Mouse (Mus musculus) limb, embryonic 14.5 days (tissue): Measurements from ENCODE around the gene Lsm2. TPM values are rescaled to one million over a fixed set of nuclear protein-coding genes. Genes with fewer than 3 reads are reported as not detected.
A peak's percentile ranks its signal among the peaks of the same experiment; 100 is the strongest.
"Not testable (repeated sequence)": the region's sequence is repeated elsewhere in the genome, so short reads cannot be mapped to it uniquely, and the experiment has no call there.

Experiments
- ATAC-seq: fragments of 200-750 bp; cut with Nextera tagmentation; 2 replicates; pipeline ENCODE4 v1.8.0; 2017; ENCODE audit warnings: low read depth, moderate number of reproducible peaks, moderate TSS enrichment; ENCODE audit not compliant: low FRiP score
- DNase-seq: peaks from one replicate; pipeline ENCODE4 v3.0.0-alpha.2; 2015; ENCODE audit warnings: low spot score
- H3K27ac ChIP-seq: fragments of 300-500 bp; sonication (generic); replicated peaks from 2 replicates; pipeline ENCODE4 v1.5.1; 2014; ENCODE audit warnings: low read depth, mild to moderate bottlenecking, low read length, moderate library complexity, mixed read lengths
- H3K27me3 ChIP-seq: fragments of 300-500 bp; sonication (generic); 2 replicates; pipeline ENCODE4 v1.6.1; 2014; ENCODE audit warnings: low read length, mixed read lengths; ENCODE audit not compliant: control insufficient read depth, insufficient read depth
- H3K36me3 ChIP-seq: fragments of 300-500 bp; sonication (generic); 2 replicates; pipeline ENCODE4 v1.6.1; 2014; ENCODE audit warnings: mild to moderate bottlenecking, low read length, moderate library complexity, mixed read lengths; ENCODE audit not compliant: control insufficient read depth, insufficient read depth
- H3K4me1 ChIP-seq: fragments of 300-500 bp; sonication (generic); 2 replicates; pipeline ENCODE4 v1.6.1; 2014; ENCODE audit warnings: antibody characterized with exemption, low read length, mixed read lengths; ENCODE audit not compliant: control insufficient read depth, insufficient read depth
- H3K4me2 ChIP-seq: fragments of 300-500 bp; sonication (generic); replicated peaks from 2 replicates; pipeline ENCODE4 v1.6.1; 2014; ENCODE audit warnings: low read depth, mild to moderate bottlenecking, low read length, moderate library complexity; ENCODE audit not compliant: severe bottlenecking
- H3K4me3 ChIP-seq: fragments of 300-500 bp; sonication (generic); replicated peaks from 2 replicates; pipeline ENCODE4 v1.5.1; 2014; ENCODE audit warnings: low read length
- H3K9ac ChIP-seq: fragments of 300-500 bp; sonication (generic); 2 replicates; pipeline ENCODE4 v1.6.1; 2014; ENCODE audit warnings: mild to moderate bottlenecking, low read depth, low read length, moderate library complexity; ENCODE audit not compliant: severe bottlenecking
- H3K9me3 ChIP-seq: fragments of 300-500 bp; sonication (generic); 2 replicates; pipeline ENCODE4 v1.6.1; 2016; ENCODE audit warnings: low read length; ENCODE audit not compliant: control insufficient read depth
- POLR2A ChIP-seq: fragments of 200-500 bp; IDR thresholded peaks from 2 replicates; pipeline ENCODE4 v1.8.0; 2012; ENCODE audit warnings: inconsistent platforms, mild to moderate bottlenecking, moderate library complexity, borderline replicate concordance; ENCODE audit not compliant: insufficient read depth, insufficient read length; ENCODE audit errors: extremely low read depth
- WGBS: fragments of 180-500 bp; shearing (Covaris S2); extraction: QIAGEN DNeasy Blood & Tissue Kit; methylation state at CpG from one replicate; pipeline ENCODE4 v1.1.7; 2014; 5-methylcytosine and 5-hydroxymethylcytosine counted together
- polyA plus RNA-seq, 2 experiments: library from polyadenylated mRNA; depleted of rRNA in 1 of 2; stranded (reverse) in 1 of 2; unstranded in 1 of 2; fragments of >200 nt; fragmentation: Nextera tagmentation in 1 of 2; extraction: Ambion mirVana in 1 of 2; gene quantifications; 2 replicates each; pipeline versions ENCODE4 v1.2.1 to v1.2.3; 2012 to 2014

Gene Lsm2
- polyA plus RNA-seq, 2 experiments: 170 to 186 TPM

DNA sequence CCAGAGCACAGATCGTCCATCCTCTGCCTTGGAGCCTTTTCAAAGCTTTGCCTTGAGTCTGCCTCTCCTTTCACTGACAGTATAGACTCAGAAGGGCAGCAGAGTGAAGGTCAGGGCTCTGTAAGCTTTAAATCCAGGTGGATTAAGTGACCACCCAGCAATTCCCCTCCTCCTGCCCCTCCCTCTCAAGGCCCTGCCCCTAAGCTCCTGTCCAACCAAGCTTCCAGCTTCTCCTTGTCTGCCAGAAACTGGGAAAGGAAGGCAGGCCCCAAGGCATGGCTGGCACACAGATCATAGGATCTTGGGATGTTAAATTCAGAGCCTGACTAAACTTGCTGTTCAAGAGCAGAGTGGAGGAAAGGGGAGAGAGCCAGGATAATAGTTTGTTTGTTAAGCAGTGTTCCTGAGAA, 17.0 kb upstream of the Lsm2 start:
- peaks cover 3% of the 10 kb centered on the region; the same call in 1 of the 2 replicates for H3K27me3 ChIP-seq
- H3K27ac ChIP-seq: no peak overlapping the region
- no peak overlapping the region for H3K4me3 ChIP-seq
- H3K4me1 ChIP-seq: no peaks in the 10 kb centered on the region; the same call in 1 of the 2 replicates
- no peaks in the 10 kb centered on the region for H3K9me3 ChIP-seq
- no peaks in the 10 kb centered on the region for H3K36me3 ChIP-seq
- DNase-seq: no peak
- no peak for TF ChIP-seq POLR2A
- H3K4me2 ChIP-seq: no peak overlapping the region
- 0 out of 2 replicates have a peak overlapping the region, but pooled peaks have one; percentile 26 for H3K9ac ChIP-seq
- no peak for ATAC-seq
- WGBS: 10% methylated on average over 1 of the region's 1 CpGs

DNA sequence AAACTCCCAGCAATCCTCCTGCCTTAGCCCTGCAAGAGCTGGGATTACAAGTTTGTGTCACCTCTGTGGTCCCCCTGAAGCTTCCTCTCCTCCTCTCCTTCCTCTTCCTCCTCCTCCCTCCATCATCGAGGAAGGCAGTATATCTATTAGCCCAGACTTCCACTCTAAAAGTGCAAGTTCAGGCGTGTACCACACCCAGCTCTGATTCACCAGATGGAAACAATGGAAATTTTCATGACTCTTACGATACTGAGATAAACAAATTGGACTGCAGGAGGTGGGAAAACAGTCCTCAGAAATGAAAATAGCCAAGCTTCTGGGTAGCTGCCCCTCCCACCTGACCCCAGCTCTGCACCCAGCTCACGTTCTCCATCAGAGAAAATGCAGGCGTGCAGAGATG, 16.0 kb upstream of the Lsm2 start:
- H3K4me3 ChIP-seq: no peak overlapping the region
- no peak overlapping the region for H3K4me2 ChIP-seq
- no peak overlapping the region for H3K9ac ChIP-seq
- WGBS: 75% methylated on average over 5 of the region's 5 CpGs
- no peaks in the 10 kb centered on the region for H3K4me1 ChIP-seq
- no peak for TF ChIP-seq POLR2A
- no peaks in the 10 kb centered on the region for H3K36me3 ChIP-seq
- peaks cover 6% of the 10 kb centered on the region; the same call in 1 of the 2 replicates for H3K27me3 ChIP-seq
- DNase-seq (no peak), ATAC-seq (no peak)
- no peaks in the 10 kb centered on the region for H3K9me3 ChIP-seq
- no peak overlapping the region for H3K27ac ChIP-seq

DNA sequence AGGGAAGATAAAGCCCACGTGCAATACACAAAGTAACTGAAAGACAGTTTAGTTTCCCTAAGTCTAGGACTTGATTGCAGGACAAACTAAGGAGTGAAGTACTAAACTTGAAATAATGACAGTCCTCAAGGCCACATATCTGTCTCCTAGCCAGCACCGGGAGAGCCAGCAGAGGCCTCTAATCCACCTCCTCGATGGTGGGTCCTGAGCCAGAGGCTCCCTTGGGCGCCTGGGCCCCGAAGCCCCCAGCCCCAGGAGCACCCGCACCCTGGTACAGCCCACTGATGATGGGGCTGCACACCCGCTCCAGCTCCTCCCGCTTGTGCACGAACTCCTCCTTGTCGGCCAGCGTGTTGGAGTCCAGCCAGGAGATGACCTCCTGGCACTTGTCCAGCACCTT, 11.8 kb upstream of the Lsm2 start, which contains the start of gene Gm20481:
Gm20481 (plus strand) TSS at position 91 of the 400 bp plus-strand sequence.
- not testable (repeated sequence) for DNase-seq, H3K36me3 ChIP-seq, H3K27ac ChIP-seq, H3K4me3 ChIP-seq, H3K9me3 ChIP-seq, H3K9ac ChIP-seq, ATAC-seq, H3K27me3 ChIP-seq, H3K4me2 ChIP-seq, H3K4me1 ChIP-seq
- 73% methylated on average over 6 of the region's 11 CpGs for WGBS

DNA sequence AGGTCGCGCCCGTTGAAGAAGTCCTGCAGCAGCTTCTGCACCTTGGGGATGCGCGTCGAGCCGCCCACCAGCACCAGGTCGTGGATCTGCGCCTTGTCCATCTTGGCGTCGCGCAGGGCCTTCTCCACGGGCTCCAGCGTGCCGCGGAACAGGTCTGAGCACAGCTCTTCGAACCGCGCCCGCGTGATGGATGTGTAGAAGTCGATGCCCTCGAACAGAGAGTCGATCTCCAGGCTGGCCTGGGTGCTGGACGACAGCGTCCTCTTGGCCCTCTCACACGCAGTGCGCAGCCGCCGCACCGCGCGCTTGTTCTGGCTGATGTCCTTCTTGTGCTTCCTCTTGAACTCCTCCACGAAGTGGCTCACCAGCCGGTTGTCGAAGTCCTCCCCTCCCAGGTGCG, 10.8 kb upstream of the Lsm2 start:
- not testable (repeated sequence) for ATAC-seq, H3K9ac ChIP-seq, H3K9me3 ChIP-seq, DNase-seq, H3K36me3 ChIP-seq, H3K4me3 ChIP-seq, H3K27me3 ChIP-seq, H3K27ac ChIP-seq, H3K4me2 ChIP-seq, H3K4me1 ChIP-seq
- WGBS: 48% methylated on average over 8 of the region's 37 CpGs

DNA sequence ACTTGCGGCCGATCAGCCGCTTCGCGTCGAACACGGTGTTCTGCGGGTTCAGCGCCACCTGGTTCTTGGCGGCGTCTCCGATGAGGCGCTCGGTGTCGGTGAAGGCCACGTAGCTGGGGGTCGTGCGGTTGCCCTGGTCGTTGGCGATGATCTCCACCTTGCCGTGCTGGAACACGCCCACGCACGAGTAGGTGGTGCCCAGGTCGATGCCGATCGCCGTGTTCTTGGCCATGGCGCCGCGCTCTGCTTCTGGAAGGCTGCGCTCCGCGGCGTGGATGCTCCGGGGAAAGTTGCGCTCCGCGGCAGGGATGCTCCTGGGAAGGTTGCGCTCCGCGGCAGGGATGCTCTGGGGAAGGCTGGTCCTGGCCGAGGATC, 10.0 kb upstream of the Lsm2 start:
- Histone ChIP-seq H3K4me2 (peak overlapping the region; percentile 88), H3K4me3 (peak overlapping the region; percentile 44)
- H3K36me3 ChIP-seq, H3K9me3 ChIP-seq, H3K27ac ChIP-seq, H3K27me3 ChIP-seq, H3K9ac ChIP-seq, DNase-seq, H3K4me1 ChIP-seq: not testable (repeated sequence)
- no CpG with 5 or more reads among the region's 43 CpGs for WGBS
- ATAC-seq: peak; percentile 56

DNA sequence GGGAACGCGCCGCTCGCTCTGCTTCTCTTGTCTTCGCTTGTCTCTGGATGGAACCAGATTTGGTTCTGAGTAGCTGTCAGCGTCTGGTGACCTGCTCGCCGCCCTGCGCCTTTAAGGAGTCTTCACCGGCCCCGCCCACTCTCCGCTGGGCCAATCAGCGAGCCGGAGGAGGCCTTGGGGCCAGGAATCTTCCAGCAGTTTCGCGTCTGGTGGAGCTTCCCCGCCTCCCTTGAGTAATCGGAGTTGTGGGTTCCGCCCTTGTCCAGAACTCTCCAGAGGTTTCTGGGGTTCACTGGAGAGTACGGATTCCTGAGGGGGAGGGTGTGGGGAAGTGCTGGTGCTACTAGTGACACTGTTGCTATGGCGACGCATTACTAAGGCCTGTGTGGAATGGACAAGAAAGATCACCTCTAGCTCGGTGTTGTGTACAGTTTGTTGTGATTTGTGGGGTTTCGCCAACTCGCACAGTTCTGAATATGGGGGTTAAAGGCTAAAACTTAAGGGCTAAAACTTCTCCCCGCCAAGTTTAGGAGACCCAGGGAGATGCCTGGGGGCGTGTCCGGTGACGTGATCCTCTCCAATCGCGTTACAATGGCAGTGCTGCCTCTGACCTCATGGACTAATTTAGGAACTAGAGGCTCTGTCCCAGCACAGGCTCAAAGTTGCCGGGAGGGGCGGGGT, 9.5 kb upstream of the Lsm2 start, which contains the start of the genes Hspa1a and Hspa1l:
Hspa1a (minus strand) TSS at position 88 of the 681 bp plus-strand sequence.
Hspa1l (plus strand) TSS at position 635 of the 681 bp plus-strand sequence.
- peak; percentile 80 for DNase-seq
- Histone ChIP-seq H3K27ac (0 out of 2 replicates have a peak within 1 kb of the TSS, but pooled peaks have one; percentile 43), H3K4me2 (peak within 1 kb of the TSS; percentile 88), H3K9ac (peak within 1 kb of the TSS; percentile 31), H3K4me3 (peak within 1 kb of the TSS; percentile 44)
- WGBS: under 1% methylated on average over 26 of the region's 33 CpGs
- peak; percentile 96 for ATAC-seq
- H3K36me3 ChIP-seq, H3K27me3 ChIP-seq, H3K4me1 ChIP-seq, H3K9me3 ChIP-seq: not testable (repeated sequence)
